Mouse (Mus musculus) heart, postnatal 0 days (tissue): ENCODE measurements around the gene Tcerg1l.

Source experiments
- CTCF ChIP-seq: IDR thresholded peaks from 2 replicates; pipeline ENCODE4 v1.5.1; 2016; ENCODE audit warnings: antibody characterized with exemption, control low read depth, low read depth
- EP300 ChIP-seq: IDR thresholded peaks from 2 replicates; pipeline ENCODE4 v1.6.1; 2016; ENCODE audit warnings: antibody characterized with exemption, low read depth

- TF ChIP-seq CTCF (no peak), EP300 (no peak)
Measured at GRCm38 (mm10) chr7:138431456-138431855, 33.9 kb upstream of the Tcerg1l start.
